Mouse (Mus musculus) telencephalon, adult 2 months (tissue): ENCODE data around the gene Fiz1.
"Not testable (repeated sequence)": the region's sequence is repeated elsewhere in the genome, so short reads cannot be mapped to it uniquely, and the experiment has no call there.

Source experiments
- DNase-seq: peaks from one replicate; pipeline ENCODE4 v3.0.0-alpha.2; 2011; ENCODE audit warnings: low read depth, low spot score

Fiz1 gene

GRCm38 (mm10) chr7:5037467-5037866 lies 23.0 kb upstream of the Fiz1 start:
- no peak for DNase-seq

- DNase-seq, result no peak
Observed at GRCm38 (mm10) chr7:5037026-5037425, 22.5 kb upstream of the Fiz1 start.

- no peak for DNase-seq
Observed at GRCm38 (mm10) chr7:5036136-5036535, 21.6 kb upstream of the Fiz1 start.

- no peak for DNase-seq
Observed at GRCm38 (mm10) chr7:5035628-5036027, 21.1 kb upstream of the Fiz1 start.

- no peak for DNase-seq
Observed at GRCm38 (mm10) chr7:5033818-5034217, 19.3 kb upstream of the Fiz1 start, which contains the start of gene 4632433K11Rik. TSS of gene 4632433K11Rik (plus strand) at chr7:5034118.

GRCm38 (mm10) chr7:5031496-5031895 lies 17.0 kb upstream of the Fiz1 start:
- DNase-seq, result no peak

- DNase-seq, result no peak
Observed at GRCm38 (mm10) chr7:5030554-5031275, 16.2 kb upstream of the Fiz1 start.

GRCm38 (mm10) chr7:5029946-5030345 lies 15.4 kb upstream of the Fiz1 start:
- DNase-seq, result no peak

GRCm38 (mm10) chr7:5029543-5029942 lies 15.0 kb upstream of the Fiz1 start:
- no peak for DNase-seq

GRCm38 (mm10) chr7:5021197-5021596 lies 6.7 kb upstream of the Fiz1 start:
- DNase-seq, result no peak

- no peak for DNase-seq
Observed at GRCm38 (mm10) chr7:5020685-5021084, 6.2 kb upstream of the Fiz1 start.

- DNase-seq, result peak; percentile 99
Observed at GRCm38 (mm10) chr7:5020000-5020681, 5.6 kb upstream of the Fiz1 start, which contains the start of the genes Zfp865 and Ccdc106. TSS of gene Zfp865 (plus strand) at chr7:5020376. TSS of gene Ccdc106 (plus strand) at chr7:5020553.

- DNase-seq, result not testable (repeated sequence)
Observed at GRCm38 (mm10) chr7:5019576-5019975, 5.1 kb upstream of the Fiz1 start.

GRCm38 (mm10) chr7:5017931-5018330 lies 3.4 kb upstream of the Fiz1 start:
- DNase-seq, result no peak

GRCm38 (mm10) chr7:5017352-5017751 lies 2.9 kb upstream of the Fiz1 start:
- DNase-seq, result no peak

GRCm38 (mm10) chr7:5016920-5017319 lies 2.4 kb upstream of the Fiz1 start:
- no peak for DNase-seq

GRCm38 (mm10) chr7:5016057-5016456 lies 1.6 kb upstream of the Fiz1 start:
- DNase-seq, result no peak

- DNase-seq, result peak; percentile 98
Observed at GRCm38 (mm10) chr7:5015118-5016001, 863 bp upstream of the Fiz1 start, which contains the start of gene Gm44973. TSS of gene Gm44973 (plus strand) at chr7:5015496.

- DNase-seq, result no peak
Observed at GRCm38 (mm10) chr7:5012681-5013513, 1.6 kb downstream of the Fiz1 start.

GRCm38 (mm10) chr7:5008229-5008628 lies 6.3 kb downstream of the Fiz1 start:
- no peak for DNase-seq

- DNase-seq, result not testable (repeated sequence)
Observed at GRCm38 (mm10) chr7:5002876-5003275, 11.6 kb downstream of the Fiz1 start.
